ENCODE assay signal across 8 mouse cellular contexts in the genomic region with DNA sequence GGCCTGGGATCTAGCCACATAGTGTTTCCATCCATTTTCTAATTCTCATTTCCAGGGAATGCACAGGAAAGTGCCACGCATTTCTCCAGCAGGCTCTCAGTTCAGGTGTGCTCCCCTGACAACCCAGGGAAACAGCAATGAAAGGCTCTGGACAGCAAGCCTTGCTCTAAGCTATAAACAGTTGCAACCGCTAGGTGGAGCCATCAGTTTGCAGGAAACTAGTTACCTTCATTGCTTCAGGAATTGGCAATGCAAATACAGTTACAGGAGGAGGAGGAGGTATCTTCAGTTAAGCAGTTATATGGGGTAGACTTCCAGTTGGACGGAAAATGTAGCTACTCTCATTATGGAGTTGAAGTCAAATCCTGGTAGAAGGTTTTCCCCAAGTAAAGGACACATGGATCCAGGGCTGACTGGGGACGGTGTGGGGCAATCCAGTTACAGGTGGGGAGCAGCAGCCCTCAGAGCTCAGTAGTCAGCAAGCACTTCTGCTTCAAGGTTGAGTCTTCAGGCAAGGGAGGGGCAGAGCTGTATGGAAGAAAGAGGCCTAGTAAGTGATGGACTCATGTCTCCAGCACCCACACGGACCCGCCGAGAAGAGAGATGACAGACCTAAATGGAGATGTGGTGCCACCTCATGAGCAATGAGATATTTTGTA. TPM values are rescaled to one million over a fixed set of nuclear protein-coding genes. Genes with fewer than 3 reads are reported as not detected.
A peak's percentile ranks its signal among the peaks of the same experiment; 100 is the strongest.
DNase-seq lines count a peak whose midpoint lies in the region; ATAC-seq and TF ChIP-seq lines count a peak whose summit lies in the region.

No protein-coding gene starts in this region.

- H3K27me3 ChIP-seq in heart, embryonic 10.5 days (ENCODE audit: insufficient read depth, poor library complexity, severe bottlenecking) = no peaks in the 10 kb centered on the region
- no peaks in the 10 kb centered on the region for H3K27me3 ChIP-seq in kidney, embryonic 16.5 days (ENCODE audit: insufficient read depth, low read length)
- H3K27me3 ChIP-seq in liver, embryonic 14.5 days (ENCODE audit: control insufficient read depth, insufficient read depth, low read length) = no peaks in the 10 kb centered on the region
- no peaks in the 10 kb centered on the region for H3K27me3 ChIP-seq in neural tube, embryonic 15.5 days (replicated peaks)

- no peak overlapping the region for H3K9ac ChIP-seq in kidney, embryonic 16.5 days (replicated peaks; ENCODE audit: low read length)
- H3K9ac ChIP-seq in liver, embryonic 14.5 days (replicated peaks) = no peak overlapping the region
- H3K9ac ChIP-seq in neural tube, embryonic 15.5 days (replicated peaks) = no peak overlapping the region

- no peak overlapping the region for H3K4me3 ChIP-seq in heart, embryonic 10.5 days
- no peak overlapping the region for H3K4me3 ChIP-seq in kidney, embryonic 16.5 days (ENCODE audit: low read length)
- H3K4me3 ChIP-seq in liver, embryonic 14.5 days (ENCODE audit: insufficient read depth in 1 of 2, low read depth in 2 of 2, low read length in 2 of 2) = no peak overlapping the region
- no peak overlapping the region for H3K4me3 ChIP-seq in neural tube, embryonic 15.5 days (replicated peaks)

- peaks cover 26% of the 10 kb centered on the region for H3K36me3 ChIP-seq in heart, embryonic 10.5 days
- H3K36me3 ChIP-seq in kidney, embryonic 16.5 days (ENCODE audit: insufficient read depth, low read length) = peaks cover 32% of the 10 kb centered on the region
- no peaks in the 10 kb centered on the region for H3K36me3 ChIP-seq in liver, embryonic 14.5 days (replicated peaks; ENCODE audit: control insufficient read depth, insufficient read depth, low read depth)
- peaks cover 6% of the 10 kb centered on the region; the same call in 1 of the 2 replicates for H3K36me3 ChIP-seq in neural tube, embryonic 15.5 days

- peak; percentile 94 for ATAC-seq in CD4-positive, CD25-positive, alpha-beta regulatory T cell, adult 4 months
- ATAC-seq in kidney, embryonic 16.5 days (ENCODE audit: low FRiP score, low TSS enrichment) = 0 out of 2 replicates have a peak, but pooled peaks have one; percentile 51
- ATAC-seq in liver, embryonic 14.5 days (ENCODE audit: insufficient read depth) = peak; percentile 32; the same call in 1 of the 2 replicates
- ATAC-seq in neural tube, embryonic 15.5 days (ENCODE audit: low FRiP score) = peak; percentile 53; the same call in 1 of the 2 replicates

- no peaks in the 10 kb centered on the region for H3K9me3 ChIP-seq in heart, embryonic 10.5 days
- H3K9me3 ChIP-seq in kidney, embryonic 16.5 days (ENCODE audit: low read length) = no peaks in the 10 kb centered on the region
- H3K9me3 ChIP-seq in liver, embryonic 14.5 days (ENCODE audit: control insufficient read depth, low read length) = no peaks in the 10 kb centered on the region
- H3K9me3 ChIP-seq in neural tube, embryonic 15.5 days (replicated peaks) = no peaks in the 10 kb centered on the region

- no peak overlapping the region for H3K4me2 ChIP-seq in kidney, embryonic 16.5 days (replicated peaks; ENCODE audit: low read depth, low read length)
- no peak overlapping the region for H3K4me2 ChIP-seq in liver, embryonic 14.5 days (ENCODE audit: low read depth)
- H3K4me2 ChIP-seq in neural tube, embryonic 15.5 days = no peak overlapping the region

- peak; percentile 87 for TF ChIP-seq CTCF in liver, embryonic 14.5 days (IDR thresholded peaks at IDR 0.05; ENCODE audit: low read depth)

- DNase-seq in adrenal gland, postnatal 10 days = peak; percentile 90
- DNase-seq in embryo, embryonic 11 days = peak; percentile 85
- peak; percentile 82 for DNase-seq in heart, embryonic 10.5 days (ENCODE audit: low spot score)
- peak; percentile 46 to 58 (median 53) for DNase-seq in liver, embryonic 14.5 days (ENCODE audit: low read depth in 3 of 3, low spot score in 3 of 3)
- DNase-seq in thymus, postnatal 14 days = peak; percentile 79

- H3K27ac ChIP-seq in heart, embryonic 10.5 days = no peak overlapping the region
- no peak overlapping the region for H3K27ac ChIP-seq in kidney, embryonic 16.5 days (ENCODE audit: low read length)
- no peak overlapping the region for H3K27ac ChIP-seq in liver, embryonic 14.5 days
- no peak overlapping the region for H3K27ac ChIP-seq in neural tube, embryonic 15.5 days (replicated peaks)

- peaks cover 28% of the 10 kb centered on the region for H3K4me1 ChIP-seq in heart, embryonic 10.5 days
- H3K4me1 ChIP-seq in kidney, embryonic 16.5 days (ENCODE audit: insufficient read depth, low read length) = no peaks in the 10 kb centered on the region
- H3K4me1 ChIP-seq in liver, embryonic 14.5 days (replicated peaks; ENCODE audit: control insufficient read depth in 2 of 2, insufficient read depth in 2 of 2, low read length in 1 of 2) = peaks cover 7 to 12% of the 10 kb centered on the region in 2 experiments
- no peaks in the 10 kb centered on the region for H3K4me1 ChIP-seq in neural tube, embryonic 15.5 days

- WGBS in heart, embryonic 10.5 days = 69% methylated on average over 7 of the region's 7 CpGs
- 68% methylated on average over 7 of the region's 7 CpGs for WGBS in kidney, embryonic 16.5 days
- WGBS in liver, embryonic 14.5 days (ENCODE audit: insufficient replicate concordance) = 58% methylated on average over 7 of the region's 7 CpGs
- WGBS in neural tube, embryonic 15.5 days = 73% methylated on average over 7 of the region's 7 CpGs

- no peak for TF ChIP-seq EP300 in liver, embryonic 14.5 days (IDR thresholded peaks at IDR 0.05; ENCODE audit: low read depth)

RNA-seq across cellular contexts. Expression of gene Tmem185b, which starts 22.8 kb away (rescaled TPM):
- 10 to 100 TPM; 24.9 to 25.4 TPM for polyA plus RNA-seq in CD4-positive, CD25-positive, alpha-beta regulatory T cell, adult 4 months (2017; shearing (Covaris generic))
- total RNA-seq in adrenal gland, postnatal 10 days (2021) = 10 to 100 TPM; 17.1 to 19.7 TPM
- polyA plus RNA-seq in heart, embryonic 10.5 days (2016; fragmentation: Nextera tagmentation; extraction: Ambion mirVana) = 22.3 and 24.8 TPM in 2 replicates
- polyA plus RNA-seq in kidney, embryonic 16.5 days (2015; fragmentation: Nextera tagmentation; extraction: Ambion mirVana) = 32.9 and 33.1 TPM in 2 replicates
- polyA plus RNA-seq in liver, embryonic 14.5 days (2012; rRNA removed) = 6.0 and 7.0 TPM in 2 replicates
- polyA plus RNA-seq in liver, embryonic 14.5 days (2014; fragmentation: Nextera tagmentation; extraction: Ambion mirVana) = 5.9 and 8.2 TPM in 2 replicates
- polyA plus RNA-seq in neural tube, embryonic 15.5 days (2015; fragmentation: Nextera tagmentation; extraction: Ambion mirVana) = 17.5 and 18.6 TPM in 2 replicates

RNA-seq across cellular contexts. Expression of gene Ralb, which starts 44.2 kb away (rescaled TPM):
- polyA plus RNA-seq in CD4-positive, CD25-positive, alpha-beta regulatory T cell, adult 4 months (2017; shearing (Covaris generic)) = 10 to 100 TPM in 1 of 2 experiments, 1 to 10 TPM in 1; 9.9 to 11.8 TPM
- 10 to 100 TPM; 61.2 to 65.9 TPM for total RNA-seq in adrenal gland, postnatal 10 days (2021)
- 176 and 192 TPM in 2 replicates for polyA plus RNA-seq in heart, embryonic 10.5 days (2016; fragmentation: Nextera tagmentation; extraction: Ambion mirVana)
- polyA plus RNA-seq in kidney, embryonic 16.5 days (2015; fragmentation: Nextera tagmentation; extraction: Ambion mirVana) = 167 and 174 TPM in 2 replicates
- 8.7 and 11.6 TPM in 2 replicates for polyA plus RNA-seq in liver, embryonic 14.5 days (2012; rRNA removed)
- 25.7 and 26.0 TPM in 2 replicates for polyA plus RNA-seq in liver, embryonic 14.5 days (2014; fragmentation: Nextera tagmentation; extraction: Ambion mirVana)
- polyA plus RNA-seq in neural tube, embryonic 15.5 days (2015; fragmentation: Nextera tagmentation; extraction: Ambion mirVana) = 65.3 and 83.4 TPM in 2 replicates

Comparison
In these comparisons a context has a peak if more than half of its experiments do, and no peak if none do; other contexts are left out.
1. ATAC-seq: peak in every context shown above with its lines; median percentile 94 in CD4-positive, CD25-positive, alpha-beta regulatory T cell, adult 4 months; 53 in neural tube, embryonic 15.5 days; 51 in kidney, embryonic 16.5 days; 32 in liver, embryonic 14.5 days.